In genomic region chr12:112694127-112694475, GRCm38 (mm10) we compare ENCODE assay signal across 8 mouse cellular contexts. TPM values are rescaled to one million over a fixed set of nuclear protein-coding genes. Genes with fewer than 3 reads are reported as not detected.
DNase-seq lines count a peak whose midpoint lies in the region; ATAC-seq and TF ChIP-seq lines count a peak whose summit lies in the region.

No protein-coding gene starts in this region.

- no peak for DNase-seq in kidney, postnatal 14 days
- DNase-seq in midbrain, postnatal 0 days (ENCODE audit: low spot score) = no peak
- no peak for DNase-seq in urinary bladder, postnatal 10 days (ENCODE audit: low spot score)
- DNase-seq in cerebellum, postnatal 10 days = no peak
- no peak for DNase-seq in gastrocnemius, postnatal 36 days

- no peak for TF ChIP-seq CTCF in cortical plate, adult 2 months (IDR thresholded peaks at IDR 0.05; ENCODE audit: extremely low read depth, insufficient read depth, low read length)
- no peak for TF ChIP-seq CTCF in midbrain, postnatal 0 days (IDR thresholded peaks at IDR 0.05)

- no peak for TF ChIP-seq POLR2A in cortical plate, adult 2 months (IDR thresholded peaks at IDR 0.05; ENCODE audit: extremely low read depth, insufficient read depth, low read length)

- H3K4me3 ChIP-seq in kidney, embryonic 16.5 days (ENCODE audit: low read length) = peak overlapping the region; percentile 79
- H3K4me3 ChIP-seq in cortical plate, adult 2 months (ENCODE audit: insufficient read depth, low read length) = peak overlapping the region; percentile 54
- peak overlapping the region; percentile 52 for H3K4me3 ChIP-seq in midbrain, postnatal 0 days (ENCODE audit: low read depth, low read length)

- no peaks in the 10 kb centered on the region for H3K9me3 ChIP-seq in kidney, embryonic 16.5 days (ENCODE audit: low read length)
- no peaks in the 10 kb centered on the region for H3K9me3 ChIP-seq in midbrain, postnatal 0 days (ENCODE audit: low read length)

- intact Hi-C loops in gastrocnemius, postnatal 36 days (cut with DNase I) = no loop called here

- H3K9ac ChIP-seq in kidney, embryonic 16.5 days (replicated peaks; ENCODE audit: low read length) = peak overlapping the region; percentile 95
- H3K9ac ChIP-seq in midbrain, postnatal 0 days (replicated peaks; ENCODE audit: low read length, poor library complexity, severe bottlenecking) = peak overlapping the region; percentile 72

- H3K4me2 ChIP-seq in kidney, embryonic 16.5 days (replicated peaks; ENCODE audit: low read depth, low read length) = peak overlapping the region; percentile 88
- peak overlapping the region; percentile 78 for H3K4me2 ChIP-seq in midbrain, postnatal 0 days (ENCODE audit: low read depth, low read length, poor library complexity, severe bottlenecking)

- peak overlapping the region; percentile 76; the same call in 1 of the 2 replicates for H3K27ac ChIP-seq in kidney, embryonic 16.5 days (ENCODE audit: low read length)
- peak overlapping the region; percentile 43 for H3K27ac ChIP-seq in cortical plate, adult 2 months (ENCODE audit: insufficient read depth, low read length)
- H3K27ac ChIP-seq in midbrain, postnatal 0 days (ENCODE audit: low read depth, low read length) = peak overlapping the region; percentile 95

- peaks cover 14% of the 10 kb centered on the region for H3K4me1 ChIP-seq in kidney, embryonic 16.5 days (ENCODE audit: insufficient read depth, low read length)
- peaks cover 2% of the 10 kb centered on the region; the same call in 1 of the 2 replicates for H3K4me1 ChIP-seq in cortical plate, adult 2 months (ENCODE audit: control insufficient read depth, insufficient read depth, low read length)
- H3K4me1 ChIP-seq in midbrain, postnatal 0 days (ENCODE audit: insufficient read depth, low read length) = peaks cover 8% of the 10 kb centered on the region; the same call in 1 of the 2 replicates

- 78% methylated on average over 10 of the region's 10 CpGs for WGBS in kidney, embryonic 16.5 days
- WGBS in midbrain, postnatal 0 days = 73% methylated on average over 10 of the region's 10 CpGs

- ATAC-seq in kidney, embryonic 16.5 days (ENCODE audit: low FRiP score, low TSS enrichment) = no peak
- ATAC-seq in inflammation-experienced regulatory T-cells, adult 6 months = peak; percentile 20
- ATAC-seq in midbrain, postnatal 0 days (ENCODE audit: low FRiP score) = no peak

- H3K36me3 ChIP-seq in kidney, embryonic 16.5 days (ENCODE audit: insufficient read depth, low read length) = no peaks in the 10 kb centered on the region
- H3K36me3 ChIP-seq in midbrain, postnatal 0 days (ENCODE audit: insufficient read depth, low read length) = no peaks in the 10 kb centered on the region

- H3K27me3 ChIP-seq in kidney, embryonic 16.5 days (ENCODE audit: insufficient read depth, low read length) = no peaks in the 10 kb centered on the region
- no peaks in the 10 kb centered on the region for H3K27me3 ChIP-seq in midbrain, postnatal 0 days (ENCODE audit: insufficient read depth, low read length)

RNA-seq across cellular contexts. Expression of gene Zbtb42, which starts 15.5 kb away (rescaled TPM):
- polyA plus RNA-seq in kidney, embryonic 16.5 days (2015; fragmentation: Nextera tagmentation; extraction: Ambion mirVana) = 6.4 and 7.0 TPM in 2 replicates
- 1.3 and 1.7 TPM in 2 replicates for polyA plus RNA-seq in cortical plate, adult 2 months (2012; rRNA removed)
- 1 to 10 TPM; 3.7 to 4.3 (median 3.8) TPM for polyA plus RNA-seq in inflammation-experienced regulatory T-cells, adult 6 months (2017; shearing (Covaris generic))
- 0.94 and 1.5 TPM in 2 replicates for total RNA-seq in midbrain, postnatal 0 days (2014; rRNA removed)
- 1.2 and 1.8 TPM in 2 replicates for polyA plus RNA-seq in midbrain, postnatal 0 days (2015; fragmentation: Nextera tagmentation; extraction: Ambion mirVana)
- total RNA-seq in gastrocnemius, postnatal 36 days (2021) = 1 to 10 TPM in 1 of 2 experiments, under 1 TPM in 1; 0.79 to 1.1 TPM

RNA-seq across cellular contexts. Expression of gene Akt1, which starts 19.4 kb away (rescaled TPM):
- 49.5 TPM in 2 replicates for polyA plus RNA-seq in kidney, embryonic 16.5 days (2015; fragmentation: Nextera tagmentation; extraction: Ambion mirVana)
- 168 and 178 TPM in 2 replicates for polyA plus RNA-seq in cortical plate, adult 2 months (2012; rRNA removed)
- 10 to 100 TPM; 20.2 to 26.3 (median 21.0) TPM for polyA plus RNA-seq in inflammation-experienced regulatory T-cells, adult 6 months (2017; shearing (Covaris generic))
- 201 and 208 TPM in 2 replicates for total RNA-seq in midbrain, postnatal 0 days (2014; rRNA removed)
- 93.1 and 93.3 TPM in 2 replicates for polyA plus RNA-seq in midbrain, postnatal 0 days (2015; fragmentation: Nextera tagmentation; extraction: Ambion mirVana)
- total RNA-seq in gastrocnemius, postnatal 36 days (2021) = 10 to 100 TPM; 49.9 to 55.7 TPM

RNA-seq across cellular contexts. Expression of gene Cep170b, which starts 26.2 kb away (rescaled TPM):
- 15.7 and 17.5 TPM in 2 replicates for polyA plus RNA-seq in kidney, embryonic 16.5 days (2015; fragmentation: Nextera tagmentation; extraction: Ambion mirVana)
- polyA plus RNA-seq in cortical plate, adult 2 months (2012; rRNA removed) = 129 and 131 TPM in 2 replicates
- polyA plus RNA-seq in inflammation-experienced regulatory T-cells, adult 6 months (2017; shearing (Covaris generic)) = 1 to 10 TPM; 2.4 to 5.1 (median 4.1) TPM
- total RNA-seq in midbrain, postnatal 0 days (2014; rRNA removed) = 125 and 140 TPM in 2 replicates
- polyA plus RNA-seq in midbrain, postnatal 0 days (2015; fragmentation: Nextera tagmentation; extraction: Ambion mirVana) = 42.7 and 46.4 TPM in 2 replicates
- 10 to 100 TPM; 11.2 to 12.3 TPM for total RNA-seq in gastrocnemius, postnatal 36 days (2021)

RNA-seq across cellular contexts. Expression of gene Siva1, which starts 49.6 kb away (rescaled TPM):
- 273 and 296 TPM in 2 replicates for polyA plus RNA-seq in kidney, embryonic 16.5 days (2015; fragmentation: Nextera tagmentation; extraction: Ambion mirVana)
- 25.6 and 29.3 TPM in 2 replicates for polyA plus RNA-seq in cortical plate, adult 2 months (2012; rRNA removed)
- polyA plus RNA-seq in inflammation-experienced regulatory T-cells, adult 6 months (2017; shearing (Covaris generic)) = 10 to 100 TPM; 34.6 to 68.7 (median 39.4) TPM
- 24.0 and 25.4 TPM in 2 replicates for total RNA-seq in midbrain, postnatal 0 days (2014; rRNA removed)
- 43.4 and 45.5 TPM in 2 replicates for polyA plus RNA-seq in midbrain, postnatal 0 days (2015; fragmentation: Nextera tagmentation; extraction: Ambion mirVana)
- total RNA-seq in gastrocnemius, postnatal 36 days (2021) = 10 to 100 TPM; 12.6 to 17.0 TPM

Comparison
In these comparisons a context has a peak if more than half of its experiments do, and no peak if none do; other contexts are left out.
1. H3K27ac ChIP-seq: peak in every context shown above with its lines; median percentile 95 in midbrain, postnatal 0 days; 76 in kidney, embryonic 16.5 days; 43 in cortical plate, adult 2 months.